Mouse (Mus musculus) left cerebral cortex, postnatal 14 days (tissue): ENCODE data around the gene Cltrn. TPM values are rescaled to one million over a fixed set of nuclear protein-coding genes. Genes with fewer than 3 reads are reported as not detected.
A peak's percentile ranks its signal among the peaks of the same experiment; 100 is the strongest.

ENCODE experiments used
- DNase-seq, 2 experiments: peaks; one replicate each; pipeline ENCODE4 v3.0.0; 2021 to 2022; ENCODE audit warnings: low spot score in 2 of 2, mixed read lengths in 1 of 2
- intact Hi-C: fragments of 180-260 bp; cut with DNase I; formaldehyde crosslinking; loops from one replicate; pipeline ENCODE4 v1.15.1; 2025
- long read RNA-seq, 2 experiments: library from polyadenylated mRNA; stranded (forward); transcript quantifications; one replicate each; pipeline ENCODE4 v2.0.0; 2021
- total RNA-seq, 2 experiments: library from RNA; stranded (reverse); gene quantifications; 2 replicates each; pipeline ENCODE4 v1.2.3; 2021

Cltrn gene
- total RNA-seq: not detected
- long read RNA-seq, experiment 1: 0 reads
- long read RNA-seq, experiment 2: 0 reads

DNA sequence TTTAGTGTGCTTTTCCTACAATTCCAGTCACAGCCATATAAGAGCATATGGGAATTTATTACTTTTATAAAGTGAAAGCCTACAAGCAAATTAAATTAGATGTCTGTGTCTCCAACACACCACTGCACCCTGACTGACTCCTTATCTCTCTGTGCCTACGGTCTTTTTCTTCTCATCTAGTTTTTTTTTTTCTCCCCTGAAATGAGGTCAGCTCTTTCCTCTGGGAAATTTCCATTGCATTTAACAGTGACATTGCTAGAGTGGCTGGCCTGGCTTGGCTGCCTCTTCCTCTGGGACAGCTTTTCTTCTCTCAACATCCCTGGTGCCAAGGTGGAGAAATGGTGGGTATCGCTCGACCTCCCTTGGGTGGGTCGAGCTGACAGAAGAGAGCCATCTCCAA is at the start of gene Cltrn:
Cltrn (plus strand) TSS at position 249 of the 400 bp plus-strand sequence.
- DNase-seq: no peak
- intact Hi-C loops: no loop called here

DNA sequence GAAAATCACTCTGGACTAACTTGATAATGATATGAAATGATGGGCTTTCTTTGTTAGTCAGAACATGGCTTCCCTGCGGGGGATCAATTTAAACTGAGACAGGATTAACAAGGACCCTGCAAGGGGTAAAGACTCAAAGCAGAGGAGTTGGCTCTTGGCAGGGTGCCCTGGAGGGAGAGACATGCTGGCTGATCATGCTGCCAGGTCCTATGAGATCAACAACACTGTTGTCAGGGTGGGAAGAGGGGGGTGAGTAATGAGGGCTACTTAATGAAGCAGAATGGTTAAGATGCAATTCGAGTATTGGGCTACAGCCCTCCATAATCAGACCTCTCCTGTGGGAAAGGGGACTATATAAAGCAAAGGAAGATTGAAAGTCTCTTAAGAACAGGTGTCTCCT is 49.7 kb upstream of the Cltrn start:
- DNase-seq: no peak
- intact Hi-C loops: no loop called here

DNA sequence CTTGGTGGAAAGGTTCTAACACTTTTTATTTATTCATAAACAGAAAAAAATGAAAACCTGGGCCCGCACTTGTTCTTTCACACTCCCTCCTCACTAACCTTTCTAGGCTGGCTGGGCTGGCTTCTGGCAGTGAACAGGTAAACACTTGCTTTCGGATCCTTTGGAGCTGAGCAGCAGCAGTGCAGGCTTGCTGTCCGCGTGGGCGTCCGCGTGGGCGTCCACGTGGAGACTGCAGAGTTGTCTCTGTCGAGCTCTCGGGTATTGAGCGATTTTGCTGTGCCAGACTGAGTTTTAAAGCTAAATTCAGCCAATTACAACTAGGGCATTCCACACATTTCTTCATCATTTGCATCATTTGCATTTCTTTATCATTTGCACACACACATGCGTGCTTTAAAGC is 46.6 kb upstream of the Cltrn start:
- peak; percentile 35 to 55 for DNase-seq
- intact Hi-C loops: no loop called here

DNA sequence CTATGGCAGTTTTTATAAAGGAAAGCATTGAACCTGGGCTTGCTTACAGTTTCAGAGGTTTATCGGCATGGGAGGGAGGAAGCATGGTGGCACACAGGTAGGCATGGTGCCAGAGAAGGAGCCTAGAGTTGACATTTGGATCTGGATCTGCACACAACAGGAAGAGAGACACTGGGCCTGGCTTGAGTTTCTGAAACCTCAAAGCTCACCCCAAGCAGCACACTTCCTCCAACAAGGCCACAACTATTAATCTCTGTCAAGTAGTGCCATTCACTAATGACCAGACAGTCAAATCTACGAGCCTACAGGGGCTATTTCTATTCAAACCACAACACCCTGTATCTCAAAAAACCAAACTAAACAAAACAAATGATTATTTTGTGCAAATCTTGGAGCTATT is 41.9 kb upstream of the Cltrn start:
- no peak for DNase-seq
- intact Hi-C loops: no loop called here

DNA sequence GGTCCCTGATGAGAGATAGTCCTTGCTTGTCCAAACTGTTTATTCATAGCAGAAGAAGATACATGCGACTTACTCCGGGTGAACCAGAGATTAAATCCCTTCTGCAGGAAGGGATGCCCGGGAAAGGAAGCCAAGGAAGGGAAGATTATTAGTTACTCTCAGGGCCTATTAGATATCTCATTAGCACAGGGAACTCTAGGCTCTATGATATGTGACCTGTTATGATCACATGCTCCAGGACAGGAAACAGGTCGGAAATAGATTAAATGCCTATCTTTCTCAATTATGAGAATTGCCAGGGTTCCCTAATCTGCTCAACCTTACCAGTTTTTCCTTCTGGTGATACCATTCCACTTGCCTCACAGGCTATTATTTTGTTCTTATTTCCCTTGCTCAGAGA is 32.9 kb upstream of the Cltrn start:
- intact Hi-C loops: no loop called here

DNA sequence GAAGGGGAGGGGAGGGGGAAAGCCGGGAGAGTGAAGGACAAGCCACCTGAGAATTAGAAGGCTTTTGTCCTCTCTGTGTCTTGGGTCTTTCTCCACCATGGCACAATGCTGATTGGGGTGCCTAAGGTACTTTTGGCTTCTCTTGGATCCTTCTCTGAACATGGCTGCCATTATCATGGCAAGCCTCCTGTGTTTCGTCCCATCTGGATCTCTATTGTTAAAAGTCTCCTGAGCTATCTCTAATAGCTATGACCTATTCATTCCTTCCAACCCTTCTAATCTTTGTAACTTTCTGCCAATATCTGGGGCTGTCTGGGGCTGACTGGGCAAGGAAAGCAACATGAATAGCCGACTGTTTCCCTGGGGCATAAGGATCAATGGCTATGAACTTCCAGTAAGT is 30.1 kb upstream of the Cltrn start:
- DNase-seq: no peak
- intact Hi-C loops: no loop called here

More for the DNA sequence above, 32.9 kb upstream of the Cltrn start:
- DNase-seq: no peak

DNA sequence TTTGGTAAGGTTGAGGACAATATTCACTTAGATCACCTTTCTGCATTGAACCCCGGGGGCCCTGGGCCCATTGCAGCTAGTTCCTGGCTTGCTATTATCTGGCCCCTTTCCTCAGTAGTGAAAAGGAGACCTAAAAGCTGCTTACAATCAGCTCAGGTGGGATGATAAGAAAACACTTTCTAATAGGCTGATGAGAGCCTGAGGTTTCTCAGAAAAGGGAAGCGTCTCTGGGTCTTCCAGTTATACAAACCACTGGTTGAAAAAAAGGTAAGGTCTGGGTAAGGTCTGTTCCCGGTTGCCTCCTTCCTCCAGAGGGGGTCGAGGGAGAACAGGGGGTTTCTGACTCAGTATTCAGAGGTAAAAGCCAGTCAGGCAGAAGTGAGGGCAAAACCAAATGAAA is 29.6 kb upstream of the Cltrn start:
- intact Hi-C loops: no loop called here
- DNase-seq: no peak

DNA sequence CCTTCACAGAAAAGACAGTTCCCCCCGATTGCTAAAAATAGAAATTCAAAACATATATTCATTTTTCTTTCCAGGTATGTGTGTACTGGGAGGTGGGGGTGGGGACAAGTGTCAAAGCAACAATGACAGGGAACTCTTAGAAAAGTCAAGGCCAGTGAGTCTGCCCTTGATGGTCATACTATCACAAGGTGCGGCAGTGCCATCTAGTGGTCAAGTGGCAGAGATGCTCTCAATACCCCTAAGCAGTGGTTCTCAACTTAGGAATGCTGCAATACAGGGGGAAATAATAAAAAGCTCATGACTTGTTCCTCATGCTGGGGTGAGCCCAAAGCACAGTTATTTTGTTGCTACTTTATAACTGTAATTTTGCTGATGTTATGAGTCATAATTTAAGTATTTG is 22.4 kb upstream of the Cltrn start:
- peak; percentile 34 to 60 for DNase-seq
- intact Hi-C loops: loop anchor here (5.0 kb wide), 1 partner anchor 124 kb away; no protein-coding TSS in a partner anchor

DNA sequence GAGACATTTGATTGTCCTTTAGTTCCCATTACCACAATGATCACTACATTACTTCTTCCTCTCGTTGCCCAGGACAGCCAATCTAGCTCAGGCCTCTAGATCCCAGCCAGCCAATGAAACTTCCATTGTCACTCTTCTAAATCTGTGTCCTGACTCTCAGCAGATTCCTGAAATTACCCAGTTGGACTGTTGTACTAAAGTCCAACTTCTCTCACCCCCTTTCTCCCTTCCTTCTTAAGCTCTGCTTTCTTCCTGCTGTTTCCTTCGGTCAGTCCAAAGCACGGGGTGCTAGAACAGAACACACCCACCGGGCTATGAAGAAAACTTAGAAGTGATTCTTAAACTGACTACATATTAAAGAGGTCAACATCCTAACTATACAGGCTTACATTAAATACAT is 19.7 kb upstream of the Cltrn start:
- DNase-seq: no peak
- intact Hi-C loops: loop anchor here (5.0 kb wide), 1 partner anchor 127 kb away; no protein-coding TSS in a partner anchor

DNA sequence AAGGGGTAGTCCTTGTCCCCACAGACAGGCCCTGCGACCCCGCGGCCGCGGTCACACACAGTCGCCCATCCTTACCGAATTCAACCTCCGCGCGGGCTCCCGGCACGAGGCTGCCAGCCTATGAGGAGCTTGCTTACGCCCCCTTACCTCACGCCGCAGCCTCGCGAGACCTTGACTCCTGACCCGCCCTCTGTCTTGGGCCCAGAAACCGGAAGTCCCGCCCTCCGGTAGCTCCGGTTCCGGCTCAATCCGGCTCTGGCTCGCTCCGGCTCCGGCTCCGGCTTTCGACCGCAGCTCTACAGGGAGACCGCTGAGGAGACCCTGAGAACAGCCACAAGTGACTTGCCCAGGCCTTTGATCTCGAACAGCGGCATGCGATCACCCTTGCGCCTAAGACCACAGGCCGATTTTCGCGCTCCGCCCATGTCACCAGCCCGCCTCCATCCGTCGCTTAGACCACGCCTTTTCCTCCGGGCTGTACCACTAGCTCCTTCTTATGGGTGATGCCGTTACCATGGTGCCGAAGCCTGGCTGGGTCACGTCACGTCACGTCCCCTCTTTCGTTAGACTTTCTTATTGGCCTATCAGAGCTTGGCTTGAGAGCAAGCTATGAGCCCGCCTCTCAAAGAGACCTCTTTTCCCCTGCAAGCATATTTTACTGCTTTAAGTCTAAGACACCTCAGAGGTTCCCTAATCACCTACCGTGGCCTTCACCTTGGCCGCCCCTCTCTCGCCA is 12.4 kb upstream of the Cltrn start, which contains the start of gene Siah1b:
Siah1b (minus strand) TSS at position 454 of the 736 bp plus-strand sequence.
- intact Hi-C loops: loop anchor here (5.0 to 10.0 kb wide), 2 partner anchors 119 to 1161 kb away; partner anchors contain the start of gene Zrsr2
- peak; percentile 90 to 95 for DNase-seq

DNA sequence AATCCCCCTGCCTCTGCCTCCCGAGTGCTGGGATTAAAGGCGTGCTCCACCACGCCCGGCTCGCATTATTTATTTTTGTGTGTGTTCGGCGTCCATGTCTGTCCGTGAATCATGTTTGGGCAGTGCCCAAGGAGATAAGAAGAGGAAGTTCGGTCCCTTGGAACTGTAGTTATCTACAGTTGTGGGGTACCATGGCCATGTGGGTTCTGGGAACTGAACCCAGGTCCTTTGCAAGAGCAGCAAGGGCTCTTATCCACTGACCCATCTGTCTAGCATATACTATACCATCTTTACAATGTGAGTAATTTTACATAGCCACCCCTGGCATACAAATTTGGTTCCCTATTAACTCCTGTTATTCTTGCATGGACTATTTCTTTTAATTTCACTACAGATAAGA is 6.6 kb upstream of the Cltrn start:
- DNase-seq: no peak
- intact Hi-C loops: no loop called here

DNA sequence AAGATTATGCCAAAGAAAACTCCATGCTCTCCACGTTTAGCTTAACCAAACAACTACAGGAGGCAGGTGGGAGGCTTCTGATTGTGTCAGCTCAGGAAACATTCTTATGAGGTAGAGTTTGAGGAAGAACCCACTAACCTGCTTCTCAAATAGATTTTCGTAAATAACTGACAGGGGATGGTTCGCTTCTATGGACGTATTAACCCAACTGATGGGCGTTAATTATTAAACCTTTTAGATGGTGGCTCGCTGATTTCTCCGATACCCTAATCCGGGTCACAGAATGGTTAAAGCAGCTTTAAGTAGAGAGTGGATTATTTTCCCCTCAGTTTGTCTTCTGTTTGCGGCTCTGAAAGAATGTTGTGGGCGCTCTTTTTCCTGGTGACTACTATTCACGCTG is 1.3 kb downstream of the Cltrn start:
- intact Hi-C loops: no loop called here
- no peak for DNase-seq

DNA sequence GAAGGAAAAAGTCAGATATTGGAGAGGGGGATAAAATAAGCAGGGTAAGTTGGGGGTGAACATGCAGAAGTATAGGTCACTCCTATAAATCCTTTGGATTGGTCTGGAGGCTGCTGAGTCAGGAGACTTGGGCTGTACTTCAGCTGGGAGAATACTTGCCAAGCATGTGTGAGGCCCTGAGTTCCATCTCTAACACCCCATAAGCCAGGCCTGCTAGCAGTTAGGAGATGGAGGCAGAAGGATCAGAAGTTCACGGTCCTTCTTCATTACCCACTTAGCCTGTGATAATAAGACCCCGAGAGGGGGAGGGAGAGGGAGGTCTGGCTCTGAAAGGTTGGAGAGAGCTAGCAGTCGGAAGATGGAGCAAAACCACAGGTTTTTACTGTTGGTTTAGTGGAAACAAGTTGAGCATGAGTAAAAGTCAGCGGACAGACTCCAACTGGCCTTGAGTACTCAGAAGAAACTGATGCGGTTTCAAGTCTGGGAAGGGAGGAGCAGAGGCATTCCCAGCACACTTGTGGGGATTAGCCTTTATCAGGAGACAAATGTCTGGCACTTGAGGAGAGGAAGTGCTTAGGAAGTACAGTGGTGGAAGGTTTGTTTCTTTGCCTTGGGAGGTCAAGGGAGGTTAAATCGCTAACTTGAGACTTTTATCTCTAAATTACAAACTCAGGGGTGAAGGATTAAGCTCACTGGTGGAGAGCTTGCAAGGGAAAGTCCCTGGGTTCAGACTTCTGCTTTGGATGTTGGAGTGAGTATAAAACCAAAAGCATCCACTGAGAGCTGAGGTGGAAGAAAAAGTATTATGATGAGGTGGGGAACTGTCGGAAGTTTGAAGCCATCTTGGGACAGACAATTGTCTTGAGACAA is 3.9 kb downstream of the Cltrn start:
- intact Hi-C loops: no loop called here
- no peak for DNase-seq

DNA sequence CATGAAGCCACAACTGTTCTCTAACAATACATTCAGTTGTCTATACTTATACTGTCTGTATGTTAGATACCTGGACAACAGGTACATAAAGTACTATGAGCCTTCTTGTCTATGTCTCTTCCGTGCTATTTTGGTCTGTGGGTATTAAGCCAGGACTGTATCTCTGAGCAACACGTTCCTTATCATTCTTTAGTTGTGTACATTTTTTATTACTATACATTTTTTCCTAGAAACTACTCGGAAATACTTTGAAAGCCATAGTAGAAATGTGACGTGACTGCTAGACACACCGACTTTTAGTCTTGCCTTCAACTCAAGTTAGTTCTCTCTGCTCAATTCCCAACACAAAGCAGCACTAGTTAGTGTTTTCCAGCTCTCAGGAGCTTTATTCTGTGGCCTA is 4.8 kb downstream of the Cltrn start:
- intact Hi-C loops: no loop called here
- no peak for DNase-seq

DNA sequence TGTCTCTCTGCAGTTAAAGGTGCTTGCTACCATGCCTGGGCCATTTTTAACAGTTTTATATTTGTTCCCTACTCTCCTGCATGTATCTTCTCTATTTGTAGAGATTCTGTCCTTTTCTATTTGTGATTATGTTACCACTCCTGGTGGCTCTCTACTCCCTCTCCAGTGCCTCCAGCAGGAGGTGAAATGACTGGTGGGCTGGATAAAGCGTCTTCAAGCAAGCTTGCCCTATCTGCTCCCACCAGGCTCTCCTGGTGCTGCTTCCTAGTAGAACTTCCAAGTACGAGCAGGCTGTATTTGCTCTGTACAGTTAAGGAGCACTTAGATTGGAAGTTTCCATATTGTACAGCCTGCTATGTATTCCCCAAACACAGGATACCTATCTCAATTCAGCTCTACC is 7.2 kb downstream of the Cltrn start:
- intact Hi-C loops: no loop called here
- DNase-seq: no peak

DNA sequence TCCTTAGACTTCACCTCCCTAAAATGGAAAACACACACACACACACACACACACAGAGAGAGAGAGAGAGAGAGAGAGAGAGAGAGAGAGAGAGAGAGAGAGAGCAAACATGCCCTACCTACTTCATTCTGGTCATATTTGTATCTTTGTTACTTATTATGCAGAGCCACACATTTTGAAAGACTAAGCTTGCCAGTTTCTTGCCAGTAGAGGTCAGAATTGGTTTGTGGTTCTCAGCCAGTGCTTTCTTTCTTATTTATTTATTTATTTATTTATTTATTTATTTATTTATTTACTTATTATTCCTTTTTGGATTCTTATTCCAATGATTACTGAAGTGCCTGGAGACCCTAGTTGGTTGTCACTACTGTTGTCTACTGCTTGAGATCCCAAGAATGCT is 12.9 kb downstream of the Cltrn start:
- DNase-seq: no peak
- intact Hi-C loops: loop anchor here (5.0 to 10.0 kb wide), 2 partner anchors 76 to 303 kb away; no protein-coding TSS in a partner anchor

DNA sequence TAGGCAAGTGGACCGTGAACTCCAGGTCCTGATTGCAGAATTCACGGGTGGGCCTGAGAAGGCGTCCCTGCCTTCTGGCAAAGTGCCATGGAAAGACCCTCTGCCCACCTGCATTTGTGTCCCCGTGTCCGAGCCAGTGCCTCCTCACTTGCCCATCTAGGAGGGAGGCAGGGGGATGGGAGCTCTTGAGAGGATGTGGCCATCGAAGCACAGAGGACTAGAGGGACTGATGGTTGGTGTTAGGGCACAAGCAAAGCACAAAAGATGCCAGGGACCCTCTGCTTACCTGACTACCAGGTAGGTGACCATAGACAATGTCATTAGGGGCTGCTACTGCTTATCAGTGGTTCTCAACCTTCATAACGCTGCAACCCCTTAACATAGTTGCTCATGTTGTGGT is 13.6 kb downstream of the Cltrn start:
- no peak for DNase-seq
- intact Hi-C loops: loop anchor here (5.0 to 10.0 kb wide), 2 partner anchors 75 to 303 kb away; no protein-coding TSS in a partner anchor

DNA sequence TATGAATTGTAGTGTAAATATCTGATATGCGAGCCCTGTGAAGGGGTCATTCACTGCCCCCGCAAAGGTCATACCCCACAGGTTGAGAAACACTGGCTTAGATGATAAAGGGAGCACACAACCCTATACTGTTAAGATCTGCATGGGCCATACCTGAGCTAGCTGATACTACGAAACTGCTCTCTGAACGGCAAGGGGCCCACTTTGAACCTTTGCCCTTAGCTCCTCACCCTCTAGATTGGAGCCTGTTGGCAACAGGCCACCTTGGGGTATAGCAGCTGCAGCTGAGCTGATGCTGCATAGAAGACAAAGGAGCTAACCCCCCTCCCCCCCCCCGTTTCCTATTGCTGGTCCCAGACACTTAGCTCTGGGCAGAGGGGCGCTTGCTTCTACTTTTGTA is 14.0 kb downstream of the Cltrn start:
- intact Hi-C loops: loop anchor here (5.0 to 10.0 kb wide), 2 partner anchors 75 to 302 kb away; no protein-coding TSS in a partner anchor
- no peak for DNase-seq

DNA sequence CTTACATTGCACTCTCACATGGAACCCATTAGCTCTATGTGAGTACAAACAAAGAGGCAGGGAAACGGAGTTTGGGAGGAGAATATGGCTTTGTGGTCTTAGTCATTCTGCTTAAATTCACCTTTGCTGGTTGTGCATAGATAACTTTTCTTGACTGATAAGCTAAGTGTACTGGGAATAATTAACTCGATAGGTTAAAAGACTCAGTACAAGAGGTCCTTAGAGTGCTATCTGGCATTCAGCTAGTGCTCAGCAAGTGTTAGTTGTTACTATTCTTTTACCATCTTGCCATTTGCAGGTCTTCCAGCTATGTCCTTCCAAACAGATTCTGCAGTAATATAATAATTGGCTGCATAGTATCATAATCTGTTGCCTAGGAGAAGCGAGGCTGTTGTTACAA is 22.5 kb downstream of the Cltrn start:
- intact Hi-C loops: no loop called here
- DNase-seq: no peak

DNA sequence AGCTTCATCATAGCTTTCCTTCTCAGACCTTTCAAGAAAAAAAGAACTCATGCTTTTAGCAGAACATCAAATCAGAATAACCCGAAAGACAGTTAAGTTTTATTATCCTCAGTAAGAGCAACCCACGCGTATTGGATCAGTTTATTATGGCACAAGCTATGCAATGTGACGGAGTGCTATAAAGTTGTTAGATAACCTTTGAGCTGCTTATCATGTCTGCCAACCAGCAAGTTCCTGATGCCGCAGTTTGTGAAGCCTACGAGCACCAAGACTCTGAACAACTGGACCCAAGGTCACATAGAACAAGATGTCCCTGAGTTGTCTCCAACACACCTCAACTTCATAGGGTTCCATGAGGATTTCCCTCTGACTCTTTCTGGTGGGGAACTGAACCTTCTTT is 25.1 kb downstream of the Cltrn start:
- no peak for DNase-seq

More for the DNA sequence above, 25.1 kb downstream of the Cltrn start:
- intact Hi-C loops: no loop called here
